Mouse (Mus musculus): ENCODE measurements around the gene Tmem183a.

Gene Tmem183a

DNA sequence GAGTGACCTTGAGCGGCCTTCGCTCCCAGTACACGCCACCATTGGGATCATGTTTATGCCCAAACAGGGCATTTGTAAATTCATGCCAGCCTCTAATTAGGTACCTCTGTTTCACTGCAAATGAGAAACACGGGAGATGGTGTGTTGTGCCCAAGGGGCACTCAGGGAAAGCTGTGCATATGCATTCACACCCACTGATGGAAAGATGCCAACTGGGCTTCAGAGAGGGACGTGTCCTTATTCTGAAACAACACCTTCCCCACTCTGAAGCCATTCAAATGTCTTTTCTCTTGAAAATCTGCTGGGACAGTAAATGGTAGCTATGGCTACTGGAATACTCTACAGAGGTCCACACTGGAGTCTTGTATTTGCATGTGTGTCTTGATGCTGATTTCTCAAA, 43.5 kb downstream of the Tmem183a start:
- DNase-seq, result no peak

DNA sequence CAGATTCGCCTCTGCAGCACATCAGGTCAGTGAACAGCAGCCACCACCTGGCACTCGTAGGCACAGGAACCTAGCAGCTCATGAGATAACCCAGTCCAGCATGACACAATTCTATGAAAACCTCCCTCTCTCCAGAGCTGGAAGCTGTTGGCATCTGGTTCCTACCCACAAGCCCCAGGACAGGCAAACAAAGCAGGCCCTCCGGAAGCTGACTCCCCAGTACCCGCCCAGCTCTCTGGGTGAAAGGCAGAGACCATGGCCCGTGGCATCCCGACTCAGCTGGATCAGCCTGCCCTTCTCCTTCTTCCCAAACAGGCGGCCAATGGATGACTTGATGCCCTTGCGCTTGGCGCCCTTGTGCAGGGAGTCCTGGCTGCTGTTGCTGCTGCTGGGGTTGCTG, 45.4 kb downstream of the Tmem183a start:
- DNase-seq, result no peak

DNA sequence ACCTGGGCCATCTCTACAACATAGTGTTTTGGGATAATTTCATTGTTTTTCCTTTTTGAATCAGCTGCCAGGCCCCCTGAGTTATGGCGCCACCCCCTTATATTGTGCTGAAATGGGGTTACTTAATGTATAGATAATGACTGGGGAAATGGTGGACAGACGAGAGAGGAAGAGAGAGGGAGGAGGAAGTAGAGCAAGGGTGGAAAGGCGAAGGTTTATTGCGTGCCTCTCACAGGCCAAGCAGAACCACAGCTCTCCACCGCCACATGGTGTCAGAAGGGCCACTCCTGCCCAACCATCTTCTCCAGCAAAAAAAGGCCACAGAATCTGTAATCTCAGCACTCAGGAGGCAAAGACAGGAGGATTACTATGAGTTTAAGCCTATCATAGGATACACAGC, 46.6 kb downstream of the Tmem183a start:
- no peak for DNase-seq

DNA sequence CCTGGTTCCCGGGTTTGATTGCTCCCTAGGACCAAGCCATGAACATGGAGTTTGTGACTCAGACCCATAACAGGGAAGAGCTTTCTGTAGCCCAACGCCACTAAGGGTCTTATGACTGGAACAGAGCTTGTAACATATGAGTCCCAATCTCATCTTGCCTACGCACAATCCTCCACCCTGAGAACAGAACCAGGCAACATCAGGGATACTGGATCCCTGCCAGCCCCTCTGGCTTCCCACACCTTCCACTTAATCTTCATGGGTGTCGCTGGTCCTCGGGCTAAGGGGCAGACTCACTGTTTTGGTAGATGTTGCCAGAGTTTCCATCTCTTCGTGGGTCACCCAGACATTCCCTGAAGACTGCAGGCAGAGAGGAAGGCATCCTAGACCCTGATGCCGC, 50.0 kb downstream of the Tmem183a start:
- no peak for DNase-seq

DNA sequence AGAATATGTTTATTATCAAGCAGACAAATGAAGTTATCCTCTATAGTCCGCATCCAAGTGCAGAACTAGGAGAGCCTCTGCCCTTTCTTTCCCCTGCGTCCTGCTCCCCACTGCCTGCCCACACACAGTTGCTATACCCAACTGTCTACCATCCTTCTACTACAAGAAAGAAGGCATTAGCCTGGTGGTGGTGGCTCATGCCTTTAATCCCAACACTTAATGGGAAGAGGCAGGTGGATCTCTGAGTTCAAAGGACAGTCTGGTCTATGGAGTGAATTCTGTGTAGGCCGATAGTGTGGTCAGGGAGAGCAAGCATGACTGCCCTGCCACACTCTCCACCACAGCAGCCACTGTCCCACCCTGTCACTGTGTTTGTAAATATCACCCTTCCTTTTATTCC, 51.0 kb downstream of the Tmem183a start:
- DNase-seq, result no peak

DNA sequence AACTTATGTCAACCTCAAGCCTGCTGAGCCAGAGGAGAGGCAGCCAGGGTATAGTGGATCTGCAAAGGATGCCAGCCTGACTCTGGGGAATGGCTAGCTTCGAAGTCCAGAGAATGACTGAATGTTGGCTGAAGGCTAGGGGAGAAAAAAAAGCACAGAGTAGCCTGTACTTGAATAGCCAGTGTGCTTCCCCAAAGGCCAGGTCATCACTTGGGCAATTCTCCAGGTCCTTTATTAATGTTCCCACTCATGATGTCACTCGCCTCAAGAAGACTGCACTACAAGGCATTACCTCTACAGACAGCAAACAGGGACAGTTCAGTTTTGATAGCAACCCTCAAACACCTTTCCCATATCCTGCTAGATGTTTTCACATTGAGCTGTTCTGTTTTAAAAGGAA, 51.5 kb downstream of the Tmem183a start:
- DNase-seq, result no peak

DNA sequence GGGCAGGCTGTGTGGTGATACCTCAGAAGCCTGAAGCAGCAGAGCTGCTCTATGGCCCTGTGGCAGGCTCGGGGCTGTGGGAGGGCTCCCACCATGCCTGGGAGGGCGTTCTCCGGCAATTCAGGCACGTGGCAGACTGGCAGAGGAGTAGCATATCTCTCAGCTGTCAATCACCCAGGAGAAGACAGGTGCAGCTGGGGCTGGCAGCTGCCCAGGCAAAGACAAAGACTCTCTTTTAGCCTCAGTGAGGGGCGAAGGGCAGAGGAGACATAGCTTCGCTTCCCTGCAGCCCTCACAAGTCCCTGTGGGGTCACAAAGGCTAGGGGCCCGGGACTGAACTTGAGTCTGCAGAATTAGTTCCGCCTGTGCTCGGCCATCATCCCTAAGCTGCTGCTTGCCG, 54.4 kb downstream of the Tmem183a start:
- DNase-seq, result no peak

DNA sequence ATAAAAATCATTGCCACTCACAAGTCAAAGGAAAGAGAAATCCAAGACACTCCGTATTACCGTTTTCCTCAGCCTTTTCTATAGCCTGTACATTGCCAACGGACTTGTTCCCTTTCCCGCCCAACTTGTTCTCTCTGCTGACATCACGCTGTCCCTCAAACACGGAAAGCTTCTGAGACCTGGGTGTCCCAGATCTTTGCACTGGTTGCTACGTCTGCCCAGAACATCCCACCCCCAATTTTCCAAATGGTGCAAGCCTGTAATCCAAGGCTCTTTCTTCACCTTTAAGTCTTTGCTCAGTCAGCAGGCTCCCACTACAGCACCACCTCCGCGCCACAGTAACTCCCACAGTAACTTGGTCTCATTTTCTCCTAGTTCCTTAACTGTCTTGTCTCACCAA, 56.8 kb downstream of the Tmem183a start:
- DNase-seq, result no peak

DNA sequence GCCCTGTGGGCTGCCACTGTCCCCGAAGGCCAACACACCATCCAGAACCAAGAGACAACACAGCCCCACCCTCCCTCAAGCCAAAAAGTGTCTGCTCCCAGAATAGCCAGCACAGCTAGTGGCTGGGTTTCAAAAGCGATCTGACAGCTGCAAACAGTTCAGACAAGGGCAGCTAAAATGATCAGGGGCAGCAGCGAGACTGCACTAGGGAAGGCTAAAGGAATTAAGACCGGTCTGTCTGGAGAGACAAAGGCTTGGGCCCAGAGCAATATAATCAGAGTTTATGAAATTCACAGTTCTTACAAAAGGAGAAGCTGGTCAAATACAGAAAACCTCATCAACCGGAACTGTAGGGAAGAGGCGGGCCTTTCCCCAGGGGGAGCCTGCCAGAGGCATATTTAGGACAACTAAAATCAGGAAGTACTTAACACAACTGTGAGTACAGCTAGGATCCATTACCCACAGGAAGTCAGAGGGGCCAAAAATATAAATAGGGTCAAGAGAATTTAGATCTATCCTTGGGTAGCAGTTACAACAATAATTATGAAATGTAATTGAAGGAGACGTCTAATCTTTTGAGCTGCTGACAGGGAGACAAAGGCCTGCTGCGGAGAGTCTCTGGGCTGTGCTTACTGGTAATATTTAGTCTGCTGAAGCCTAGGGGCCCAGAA, 59.1 kb downstream of the Tmem183a start:
- DNase-seq, result no peak

DNA sequence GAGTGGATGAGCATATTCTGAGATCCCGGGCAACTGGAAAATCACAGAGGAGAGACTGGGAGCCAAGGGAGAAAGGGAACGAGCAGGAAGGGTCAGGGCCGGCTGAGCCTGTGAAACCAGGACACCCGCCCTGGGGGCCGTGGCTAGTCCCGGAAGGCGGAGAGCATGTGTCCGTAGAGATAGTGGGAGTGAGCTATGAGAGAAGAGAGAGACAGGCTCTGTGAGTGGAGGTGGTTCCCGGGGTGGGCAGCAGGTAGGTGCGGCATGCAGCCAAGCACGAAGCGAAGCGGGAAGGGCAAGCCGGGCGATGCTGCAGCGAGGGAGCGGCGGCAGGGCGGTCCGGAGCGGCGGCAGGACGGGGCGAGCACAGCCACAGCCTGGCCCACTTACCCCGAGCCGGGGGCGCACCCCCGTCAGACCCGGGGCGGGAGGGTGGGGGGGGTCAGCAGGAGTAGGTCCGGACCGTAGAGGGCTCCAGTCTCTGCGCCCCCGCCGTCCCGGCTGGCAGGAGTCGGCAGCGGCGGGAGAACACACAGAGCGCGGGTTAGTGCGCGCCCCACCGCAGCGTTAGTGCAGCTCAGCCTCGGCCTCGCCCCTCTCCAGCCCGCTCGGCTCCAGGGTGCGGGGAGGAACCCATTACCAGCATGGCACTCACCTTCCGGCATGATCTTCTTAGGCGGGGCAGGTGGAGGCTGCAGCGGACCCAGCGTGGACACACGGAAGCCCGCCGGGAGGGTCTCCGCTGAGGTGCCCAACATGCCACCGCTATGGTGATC, 63.0 kb downstream of the Tmem183a start:
- peak; percentile 38 for DNase-seq

DNA sequence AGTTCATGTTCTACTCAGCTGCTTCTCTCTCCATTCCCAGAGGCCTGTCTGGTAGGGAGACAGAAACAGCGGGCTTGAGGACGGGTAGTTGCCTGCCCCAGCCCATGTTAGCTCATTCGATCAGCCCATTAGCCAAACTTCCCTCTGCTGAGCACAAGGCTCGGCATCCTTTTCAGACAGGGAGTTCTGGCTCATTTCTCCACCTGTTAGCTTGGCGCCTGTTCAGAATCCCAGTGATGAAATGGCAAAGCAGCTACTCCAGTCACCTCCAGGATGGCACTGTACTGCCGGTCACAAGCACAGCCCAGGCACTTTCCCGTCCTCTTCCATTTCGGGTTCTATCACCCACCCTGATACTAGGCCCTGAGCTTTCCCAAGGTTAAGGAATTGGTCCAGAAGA, 64.5 kb downstream of the Tmem183a start:
- no peak for DNase-seq
